Mouse (Mus musculus) C2C12 (cell line): Measurements from ENCODE around the gene Arhgap28.

Experiments used
- CTCF ChIP-seq: IDR thresholded peaks from one replicate; pipeline ENCODE4 v1.5.1; 2011; ENCODE audit not compliant: control insufficient read depth, insufficient read depth, insufficient read length
- FOSL1 ChIP-seq: IDR thresholded peaks from one replicate; pipeline ENCODE4 v1.8.0; 2011; ENCODE audit warnings: mild to moderate bottlenecking, low read length; ENCODE audit not compliant: poor library complexity, insufficient read depth, severe bottlenecking
- MYOG ChIP-seq: IDR thresholded peaks from one replicate; pipeline ENCODE4 v1.6.1; 2011; ENCODE audit not compliant: control insufficient read depth, insufficient read length; ENCODE audit errors: extremely low read depth

DNA sequence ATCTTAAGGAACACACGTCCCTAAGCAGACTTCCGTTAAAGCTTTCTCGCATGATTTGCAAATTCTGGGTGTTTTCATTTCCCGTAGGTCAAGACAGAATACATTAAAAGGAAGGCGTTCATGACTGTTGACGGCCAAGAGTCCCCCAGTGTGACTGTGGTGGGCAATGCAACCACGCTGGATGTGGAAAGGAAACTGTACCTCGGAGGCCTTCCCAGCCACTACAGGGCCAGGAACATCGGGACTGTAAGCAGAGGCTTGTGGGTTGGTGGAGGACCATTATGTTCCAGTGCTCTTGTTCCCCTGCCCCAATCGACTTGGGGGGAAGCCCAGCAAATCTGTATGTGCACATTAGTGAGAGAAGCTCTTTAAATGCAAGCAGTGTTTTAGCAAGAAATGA is 187.0 kb downstream of the Arhgap28 start:
- TF ChIP-seq CTCF = no peak
- no peak for TF ChIP-seq MYOG
- no peak for TF ChIP-seq FOSL1
